Mouse (Mus musculus) CH12F3 (cell line): ENCODE measurements around the gene Mrto4.
"Not testable (repeated sequence)": the region's sequence is repeated elsewhere in the genome, so short reads cannot be mapped to it uniquely, and the experiment has no call there.

Experiments
- in situ Hi-C: fragments of 300-500 bp; cut with MboI; formaldehyde crosslinking; loops from 2 replicates; pipeline ENCODE4 v1.14.3; 2020; ENCODE audit warnings: low sequenced_read_pairs

Gene Mrto4

GRCm38 (mm10) chr4:139351931-139352711 is at the start of gene Mrto4, which contains the start of the genes Emc1 and Ubr4:
TSS of gene Mrto4 (minus strand) at chr4:139352576.
TSS of gene Emc1 (plus strand) at chr4:139352587.
TSS of gene Ubr4 (plus strand) at chr4:139352609.
- in situ Hi-C loops: no loop called here

GRCm38 (mm10) chr4:139400487-139400886 is 48.1 kb upstream of the Mrto4 start:
- in situ Hi-C loops: no loop called here

GRCm38 (mm10) chr4:139395431-139395830 is 43.1 kb upstream of the Mrto4 start:
- in situ Hi-C loops: no loop called here

- in situ Hi-C loops: no loop called here
Observed at GRCm38 (mm10) chr4:139389557-139389956, 37.2 kb upstream of the Mrto4 start.

- in situ Hi-C loops: no loop called here
Observed at GRCm38 (mm10) chr4:139386869-139387319, 34.5 kb upstream of the Mrto4 start.

GRCm38 (mm10) chr4:139385841-139386240 is 33.5 kb upstream of the Mrto4 start:
- in situ Hi-C loops: not testable (repeated sequence)

GRCm38 (mm10) chr4:139382231-139382630 is 29.9 kb upstream of the Mrto4 start:
- in situ Hi-C loops: no loop called here

GRCm38 (mm10) chr4:139381452-139381845 is 29.1 kb upstream of the Mrto4 start:
- in situ Hi-C loops: no loop called here

- in situ Hi-C loops: no loop called here
Observed at GRCm38 (mm10) chr4:139380775-139381451, 28.5 kb upstream of the Mrto4 start.

- in situ Hi-C loops: no loop called here
Observed at GRCm38 (mm10) chr4:139380207-139380748, 27.9 kb upstream of the Mrto4 start.

- in situ Hi-C loops: no loop called here
Observed at GRCm38 (mm10) chr4:139379719-139380118, 27.3 kb upstream of the Mrto4 start.

- in situ Hi-C loops: no loop called here
Observed at GRCm38 (mm10) chr4:139373531-139373930, 21.2 kb upstream of the Mrto4 start.

GRCm38 (mm10) chr4:139373130-139373529 is 20.8 kb upstream of the Mrto4 start:
- in situ Hi-C loops: no loop called here

- in situ Hi-C loops: no loop called here
Observed at GRCm38 (mm10) chr4:139368038-139368437, 15.7 kb upstream of the Mrto4 start.

- in situ Hi-C loops: no loop called here
Observed at GRCm38 (mm10) chr4:139367336-139367735, 15.0 kb upstream of the Mrto4 start.

- in situ Hi-C loops: no loop called here
Observed at GRCm38 (mm10) chr4:139360761-139361548, 8.6 kb upstream of the Mrto4 start.

GRCm38 (mm10) chr4:139357211-139357610 is 4.8 kb upstream of the Mrto4 start:
- in situ Hi-C loops: no loop called here

- in situ Hi-C loops: no loop called here
Observed at GRCm38 (mm10) chr4:139352832-139353231, 456 bp upstream of the Mrto4 start.

GRCm38 (mm10) chr4:139345416-139346019 is 6.9 kb downstream of the Mrto4 start:
- in situ Hi-C loops: no loop called here

GRCm38 (mm10) chr4:139343718-139344117 is 8.7 kb downstream of the Mrto4 start:
- in situ Hi-C loops: no loop called here
